Mouse (Mus musculus): ENCODE measurements around the gene Asic2.
A peak's percentile ranks its signal among the peaks of the same experiment; 100 is the strongest.

Asic2 gene

GRCm38 (mm10) chr11:81964561-81964960 is 3.7 kb downstream of the Asic2 start:
- DNase-seq (ENCODE audit: low read depth, low spot score): no peak

- DNase-seq (ENCODE audit: low read depth, low spot score): no peak
Measured at GRCm38 (mm10) chr11:81954398-81954797, 13.9 kb downstream of the Asic2 start.

- DNase-seq (ENCODE audit: low read depth, low spot score): no peak
Measured at GRCm38 (mm10) chr11:81948021-81948420, 20.2 kb downstream of the Asic2 start.

- no peak for DNase-seq (ENCODE audit: low read depth, low spot score)
Measured at GRCm38 (mm10) chr11:81942167-81942566, 26.1 kb downstream of the Asic2 start.

- peak; percentile 15 for DNase-seq (ENCODE audit: low read depth, low spot score)
Measured at GRCm38 (mm10) chr11:81940988-81941387, 27.3 kb downstream of the Asic2 start.

- no peak for DNase-seq (ENCODE audit: low read depth, low spot score)
Measured at GRCm38 (mm10) chr11:81937516-81937915, 30.7 kb downstream of the Asic2 start.

- no peak for DNase-seq (ENCODE audit: low read depth, low spot score)
Measured at GRCm38 (mm10) chr11:81926393-81926792, 41.9 kb downstream of the Asic2 start.

GRCm38 (mm10) chr11:81923626-81924025 is 44.6 kb downstream of the Asic2 start:
- DNase-seq (ENCODE audit: low read depth, low spot score): no peak

- DNase-seq (ENCODE audit: low read depth, low spot score): no peak
Measured at GRCm38 (mm10) chr11:81923096-81923495, 45.2 kb downstream of the Asic2 start.

- no peak for DNase-seq (ENCODE audit: low read depth, low spot score)
Measured at GRCm38 (mm10) chr11:81915501-81915900, 52.8 kb downstream of the Asic2 start.

- DNase-seq (ENCODE audit: low read depth, low spot score): no peak
Measured at GRCm38 (mm10) chr11:81913071-81913470, 55.2 kb downstream of the Asic2 start.

- DNase-seq (ENCODE audit: low read depth, low spot score): no peak
Measured at GRCm38 (mm10) chr11:81909397-81909894, 58.8 kb downstream of the Asic2 start.

GRCm38 (mm10) chr11:81908760-81909159 is 59.5 kb downstream of the Asic2 start:
- DNase-seq (ENCODE audit: low read depth, low spot score): no peak

- DNase-seq (ENCODE audit: low read depth, low spot score): no peak
Measured at GRCm38 (mm10) chr11:81902318-81902717, 65.9 kb downstream of the Asic2 start.

- peak; percentile 56 for DNase-seq (ENCODE audit: low read depth, low spot score)
Measured at GRCm38 (mm10) chr11:81897547-81898354, 70.5 kb downstream of the Asic2 start.

- DNase-seq (ENCODE audit: low read depth, low spot score): no peak
Measured at GRCm38 (mm10) chr11:81896511-81896910, 71.7 kb downstream of the Asic2 start.

GRCm38 (mm10) chr11:81871506-81872213 is 96.6 kb downstream of the Asic2 start:
- no peak for DNase-seq (ENCODE audit: low read depth, low spot score)

GRCm38 (mm10) chr11:81865661-81866382 is 102.4 kb downstream of the Asic2 start:
- no peak for DNase-seq (ENCODE audit: low read depth, low spot score)

- DNase-seq (ENCODE audit: low read depth, low spot score): no peak
Measured at GRCm38 (mm10) chr11:81860250-81860972, 107.8 kb downstream of the Asic2 start, which contains the start of gene 5530401A14Rik. 5530401A14Rik (plus strand) TSS chr11:81860673.

GRCm38 (mm10) chr11:81847773-81848490 is 120.3 kb downstream of the Asic2 start:
- DNase-seq (ENCODE audit: low read depth, low spot score): no peak

- DNase-seq (ENCODE audit: low read depth, low spot score): no peak
Measured at GRCm38 (mm10) chr11:81845686-81846036, 122.6 kb downstream of the Asic2 start.

Measured in ZHBTc4 (cell line).